Mouse (Mus musculus): ENCODE measurements at regions not wholly inside any gene's neighbourhood (a gene's known extent, or its start where the extent isn't known, plus 50 kb on each side); places are given as distances from the start of the nearest gene placed in this dataset.

GRCm38 (mm10) chr10:105125736-105126135 lies 448.5 kb downstream of the Tmtc2 start:
- intact Hi-C loops (cut with DNase I), result no loop called here
- no peak for DNase-seq (ENCODE audit: extremely low spot score in 1 of 2, low spot score in 2 of 2)

- no peak for DNase-seq (ENCODE audit: extremely low spot score in 1 of 2, low spot score in 2 of 2)
- intact Hi-C loops (cut with DNase I), result no loop called here
These were observed 454.0 kb downstream of the Tmtc2 start for GRCm38 (mm10) chr10:105120229-105120628.

GRCm38 (mm10) chr10:105116138-105116537 lies 458.1 kb downstream of the Tmtc2 start:
- intact Hi-C loops (cut with DNase I), result no loop called here
- no peak for DNase-seq (ENCODE audit: extremely low spot score in 1 of 2, low spot score in 2 of 2)

GRCm38 (mm10) chr10:105114927-105115326 lies 459.3 kb downstream of the Tmtc2 start:
- DNase-seq (ENCODE audit: extremely low spot score in 1 of 2, low spot score in 2 of 2), result no peak
- intact Hi-C loops (cut with DNase I), result no loop called here

GRCm38 (mm10) chr10:105110247-105110646 lies 464.0 kb downstream of the Tmtc2 start:
- no peak for DNase-seq (ENCODE audit: extremely low spot score in 1 of 2, low spot score in 2 of 2)
- intact Hi-C loops (cut with DNase I), result no loop called here

- intact Hi-C loops (cut with DNase I), result no loop called here
These were observed 477.3 kb downstream of the Tmtc2 start for GRCm38 (mm10) chr10:105097045-105097331.

GRCm38 (mm10) chr10:105096323-105097044 lies 477.8 kb downstream of the Tmtc2 start:
- DNase-seq (ENCODE audit: extremely low spot score in 1 of 2, low spot score in 2 of 2), result no peak
- intact Hi-C loops (cut with DNase I), result no loop called here

More at GRCm38 (mm10) chr10:105097045-105097331, 477.3 kb downstream of the Tmtc2 start:
- DNase-seq (ENCODE audit: extremely low spot score in 1 of 2, low spot score in 2 of 2), result no peak

GRCm38 (mm10) chr10:105095800-105096199 lies 478.5 kb downstream of the Tmtc2 start:
- intact Hi-C loops (cut with DNase I), result no loop called here
- no peak for DNase-seq (ENCODE audit: extremely low spot score in 1 of 2, low spot score in 2 of 2)

GRCm38 (mm10) chr10:105076892-105077291 lies 497.4 kb downstream of the Tmtc2 start:
- no peak for DNase-seq (ENCODE audit: extremely low spot score in 1 of 2, low spot score in 2 of 2)
- intact Hi-C loops (cut with DNase I), result no loop called here

GRCm38 (mm10) chr10:105034711-105035386 lies 539.4 kb downstream of the Tmtc2 start:
- intact Hi-C loops (cut with DNase I), result no loop called here
- DNase-seq (ENCODE audit: extremely low spot score in 1 of 2, low spot score in 2 of 2), result peak in 1 of 2 experiments; percentile 19

GRCm38 (mm10) chr10:105020471-105021120 lies 553.7 kb downstream of the Tmtc2 start:
- intact Hi-C loops (cut with DNase I), result no loop called here
- DNase-seq (ENCODE audit: extremely low spot score in 1 of 2, low spot score in 2 of 2), result no peak

GRCm38 (mm10) chr10:105019774-105020470 lies 554.3 kb downstream of the Tmtc2 start:
- intact Hi-C loops (cut with DNase I), result no loop called here

More at GRCm38 (mm10) chr10:105019774-105020470, 554.3 kb downstream of the Tmtc2 start:
- no peak for DNase-seq (ENCODE audit: extremely low spot score in 1 of 2, low spot score in 2 of 2)
